Mouse (Mus musculus) MEL (cell line): ENCODE measurements around the gene Spout1.

Source experiments
- BHLHE40 ChIP-seq: IDR thresholded peaks from 2 replicates; pipeline ENCODE4 v1.6.1; 2012; ENCODE audit warnings: low read depth, mild to moderate bottlenecking, inconsistent platforms, low read length, improper control_type of control experiment, borderline replicate concordance
- CTCF ChIP-seq, 3 experiments: IDR thresholded peaks in 2 of 3; conservative IDR thresholded peaks in 1 of 3; 2 replicates each; pipeline ENCODE4 v1.5.1; 2011 to 2012; ENCODE audit warnings: low read length in 3 of 3, low read depth in 2 of 3, mild to moderate bottlenecking in 2 of 3, improper control_type of control experiment in 1 of 3, inconsistent platforms in 1 of 3, mixed read lengths in 1 of 3, moderate library complexity in 1 of 3; ENCODE audit not compliant: control insufficient read depth in 1 of 3, insufficient read depth in 1 of 3, poor library complexity in 1 of 3, severe bottlenecking in 1 of 3
- EP300 ChIP-seq, 2 experiments: IDR thresholded peaks; 2 replicates each; pipeline ENCODE4 v1.6.1; 2011; ENCODE audit warnings: improper control_type of control experiment in 2 of 2, low read length in 2 of 2, low read depth in 1 of 2, mild to moderate bottlenecking in 1 of 2
- HCFC1 ChIP-seq: IDR thresholded peaks from 2 replicates; pipeline ENCODE4 v1.6.1; 2012; ENCODE audit warnings: low read depth, mild to moderate bottlenecking, inconsistent platforms, low read length, improper control_type of control experiment, moderate library complexity
- KAT2A ChIP-seq: conservative IDR thresholded peaks from 2 replicates; pipeline ENCODE4 v1.6.1; 2012; ENCODE audit warnings: low read depth, low read length, improper control_type of control experiment, inconsistent platforms
- MAX ChIP-seq: IDR thresholded peaks from 2 replicates; pipeline ENCODE4 v1.6.1; 2011; ENCODE audit warnings: low read length, improper control_type of control experiment
- MEF2A ChIP-seq: IDR thresholded peaks from 2 replicates; pipeline ENCODE4 v1.6.1; 2014; ENCODE audit warnings: low read depth, mild to moderate bottlenecking, inconsistent platforms, low read length, improper control_type of control experiment; ENCODE audit not compliant: poor library complexity, insufficient replicate concordance, severe bottlenecking; ENCODE audit errors: extremely low read depth
- NELFE ChIP-seq: IDR thresholded peaks from 2 replicates; pipeline ENCODE4 v1.6.1; 2011; ENCODE audit warnings: low read depth, low read length, improper control_type of control experiment
- POLR2A ChIP-seq, 2 experiments: IDR thresholded peaks; 2 replicates each; pipeline ENCODE4 v1.6.1; 2011 to 2012; ENCODE audit warnings: low read length in 2 of 2, mild to moderate bottlenecking in 2 of 2, control low read depth in 1 of 2, improper control_type of control experiment in 1 of 2, low read depth in 1 of 2, moderate library complexity in 1 of 2; ENCODE audit not compliant: control insufficient read depth in 1 of 2, insufficient read depth in 1 of 2, poor library complexity in 1 of 2
- RCOR1 ChIP-seq: IDR thresholded peaks from 2 replicates; pipeline ENCODE4 v1.6.1; 2012; ENCODE audit warnings: low read depth, mild to moderate bottlenecking, inconsistent platforms, low read length, improper control_type of control experiment
- UBTF ChIP-seq: IDR thresholded peaks from 2 replicates; pipeline ENCODE4 v1.6.1; 2012; ENCODE audit warnings: low read depth, mild to moderate bottlenecking, inconsistent platforms, low read length, improper control_type of control experiment, moderate library complexity, borderline replicate concordance; ENCODE audit not compliant: insufficient read depth
- ZC3H11A ChIP-seq: IDR thresholded peaks from 2 replicates; pipeline ENCODE4 v1.6.1; 2012; ENCODE audit warnings: low read depth, mild to moderate bottlenecking, inconsistent platforms, low read length, improper control_type of control experiment

DNA sequence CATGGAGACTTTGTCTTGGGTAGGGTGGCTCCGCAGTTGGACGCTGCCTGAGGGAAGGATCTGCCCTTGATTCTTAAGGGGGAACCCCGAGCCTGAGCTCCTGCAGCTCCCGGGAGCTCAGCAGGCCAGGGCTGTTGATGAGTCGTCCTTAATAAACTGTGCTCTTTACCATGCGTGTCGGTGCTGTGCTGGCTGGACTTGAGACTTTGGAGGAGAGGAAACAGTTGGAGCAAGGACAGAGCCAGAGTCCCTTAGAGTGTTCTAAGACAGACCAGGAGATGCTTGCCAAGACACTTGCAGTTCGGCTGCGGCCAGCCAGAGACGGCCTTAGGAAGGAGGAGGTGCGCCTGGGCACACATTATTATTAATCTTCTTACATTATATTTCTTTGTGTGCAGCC, 26.4 kb downstream of the Spout1 start:
- TF ChIP-seq KAT2A (no peak), MEF2A (no peak), EP300 (IDR thresholded peaks at IDR 0.05; ENCODE audit: low read depth in 1 of 2, low read length in 2 of 2) (no peak), HCFC1 (no peak), CTCF (IDR thresholded peaks at IDR 0.05 in 2 of 3, conservative IDR thresholded peaks at IDR 0.05 in 1 of 3; ENCODE audit: control insufficient read depth in 1 of 3, insufficient read depth in 1 of 3, low read depth in 2 of 3, low read length in 3 of 3, poor library complexity in 1 of 3, severe bottlenecking in 1 of 3) (no peak), POLR2A (IDR thresholded peaks at IDR 0.05; ENCODE audit: control insufficient read depth in 1 of 2, insufficient read depth in 1 of 2, low read depth in 1 of 2, low read length in 2 of 2, poor library complexity in 1 of 2) (no peak), MAX (no peak), BHLHE40 (no peak), ZC3H11A (no peak), UBTF (no peak), NELFE (no peak), RCOR1 (no peak)
